Mouse (Mus musculus): ENCODE measurements at regions not wholly inside any gene's neighbourhood (a gene's known extent, or its start where the extent isn't known, plus 50 kb on each side); places are given as distances from the start of the nearest gene placed in this dataset.

GRCm38 (mm10) chr9:43387397-43387796, 76.7 kb downstream of the Trim29 start:
- Histone ChIP-seq H3K4me1 (ENCODE audit: control insufficient read depth, low read depth, low read length) (no peaks in the 10 kb centered on the region), H3K9ac (ENCODE audit: low read depth, low read length) (no peak overlapping the region), H3K27ac (ENCODE audit: low read length) (no peak overlapping the region), H3K36me3 (ENCODE audit: control insufficient read depth, insufficient read depth) (no peaks in the 10 kb centered on the region), H3K9me3 (replicated peaks; ENCODE audit: control insufficient read depth, low read length) (no peaks in the 10 kb centered on the region), H3K4me3 (ENCODE audit: low read depth, low read length) (no peak overlapping the region), H3K4me2 (ENCODE audit: low read depth, low read length) (no peak overlapping the region), H3K27me3 (ENCODE audit: control insufficient read depth, insufficient read depth, low read depth, low read length) (no peaks in the 10 kb centered on the region)
- no peak for ATAC-seq (ENCODE audit: low read depth)
- 38% methylated on average over 9 of the region's 9 CpGs for whole genome bisulfite sequencing (ENCODE audit: insufficient replicate concordance)

GRCm38 (mm10) chr9:43389491-43390083, 78.9 kb downstream of the Trim29 start:
- H3K27ac ChIP-seq (ENCODE audit: low read length) = no peak overlapping the region
- no peaks in the 10 kb centered on the region for H3K36me3 ChIP-seq (ENCODE audit: control insufficient read depth, insufficient read depth)
- H3K27me3 ChIP-seq (ENCODE audit: control insufficient read depth, insufficient read depth, low read depth, low read length) = no peaks in the 10 kb centered on the region
- no peak overlapping the region for H3K4me3 ChIP-seq (ENCODE audit: low read depth, low read length)
- H3K4me2 ChIP-seq (ENCODE audit: low read depth, low read length) = no peak overlapping the region
- 52% methylated on average over 9 of the region's 9 CpGs for WGBS (ENCODE audit: insufficient replicate concordance)
- no peaks in the 10 kb centered on the region for H3K4me1 ChIP-seq (ENCODE audit: control insufficient read depth, low read depth, low read length)
- H3K9ac ChIP-seq (ENCODE audit: low read depth, low read length) = no peak overlapping the region
- no peaks in the 10 kb centered on the region for H3K9me3 ChIP-seq (replicated peaks; ENCODE audit: control insufficient read depth, low read length)
- ATAC-seq (ENCODE audit: low read depth) = no peak

GRCm38 (mm10) chr9:43392467-43393064, 81.9 kb downstream of the Trim29 start:
- no peaks in the 10 kb centered on the region for H3K36me3 ChIP-seq (ENCODE audit: control insufficient read depth, insufficient read depth)
- H3K4me3 ChIP-seq (ENCODE audit: low read depth, low read length) = no peak overlapping the region
- no peak overlapping the region for H3K27ac ChIP-seq (ENCODE audit: low read length)
- no peak overlapping the region for H3K4me2 ChIP-seq (ENCODE audit: low read depth, low read length)
- no peak overlapping the region for H3K9ac ChIP-seq (ENCODE audit: low read depth, low read length)
- WGBS (ENCODE audit: insufficient replicate concordance) = 28% methylated on average over 6 of the region's 6 CpGs
- no peaks in the 10 kb centered on the region for H3K9me3 ChIP-seq (replicated peaks; ENCODE audit: control insufficient read depth, low read length)
- H3K4me1 ChIP-seq (ENCODE audit: control insufficient read depth, low read depth, low read length) = no peaks in the 10 kb centered on the region
- H3K27me3 ChIP-seq (ENCODE audit: control insufficient read depth, insufficient read depth, low read depth, low read length) = no peaks in the 10 kb centered on the region
- ATAC-seq (ENCODE audit: low read depth) = no peak

DNA sequence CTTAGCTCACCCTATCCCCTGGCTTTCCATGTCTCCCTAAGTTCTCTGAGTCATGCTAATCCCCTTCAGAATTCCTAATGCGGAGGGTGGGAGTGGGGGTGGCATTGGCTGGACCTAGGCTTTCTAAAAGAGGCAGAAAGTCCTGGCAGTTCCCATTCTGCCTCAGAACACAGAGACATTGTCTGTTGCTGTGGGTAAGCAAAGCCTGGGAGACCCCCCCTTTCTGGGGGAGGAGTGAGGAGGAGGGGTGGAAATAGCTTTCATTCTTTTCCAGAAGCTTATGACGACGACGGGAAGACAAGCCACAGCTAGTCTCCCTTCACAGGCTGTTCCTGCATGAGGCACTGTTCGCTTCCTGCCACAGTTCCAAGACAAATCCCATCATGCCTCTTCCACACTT, 83.6 kb downstream of the Trim29 start:
- H3K36me3 ChIP-seq (ENCODE audit: control insufficient read depth, insufficient read depth) = no peaks in the 10 kb centered on the region
- no peak overlapping the region for H3K27ac ChIP-seq (ENCODE audit: low read length)
- no peaks in the 10 kb centered on the region for H3K9me3 ChIP-seq (replicated peaks; ENCODE audit: control insufficient read depth, low read length)
- 44% methylated on average over 5 of the region's 5 CpGs for WGBS (ENCODE audit: insufficient replicate concordance)
- no peak overlapping the region for H3K9ac ChIP-seq (ENCODE audit: low read depth, low read length)
- H3K4me3 ChIP-seq (ENCODE audit: low read depth, low read length) = no peak overlapping the region
- no peaks in the 10 kb centered on the region for H3K4me1 ChIP-seq (ENCODE audit: control insufficient read depth, low read depth, low read length)
- no peaks in the 10 kb centered on the region for H3K27me3 ChIP-seq (ENCODE audit: control insufficient read depth, insufficient read depth, low read depth, low read length)
- ATAC-seq (ENCODE audit: low read depth) = no peak
- no peak overlapping the region for H3K4me2 ChIP-seq (ENCODE audit: low read depth, low read length)

DNA sequence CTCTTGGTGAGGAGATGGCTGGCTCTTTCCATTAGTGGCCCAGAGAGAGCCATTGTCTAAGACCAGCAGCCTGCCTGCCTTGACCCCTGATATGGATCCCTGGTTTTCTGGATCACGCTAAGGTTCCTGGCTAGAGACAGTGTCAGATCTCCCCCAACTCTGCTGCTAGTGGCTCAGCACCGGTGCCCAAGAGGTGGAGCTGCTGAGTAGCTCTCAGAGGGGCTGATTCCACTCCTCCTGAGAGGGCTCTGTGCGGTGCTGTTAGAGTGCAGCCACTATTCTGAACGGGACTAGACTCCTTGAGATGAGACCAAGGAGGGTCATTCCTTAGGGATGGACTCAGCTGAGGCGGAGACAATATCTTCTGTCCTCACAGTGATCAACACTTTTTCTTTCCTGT, 84.6 kb downstream of the Trim29 start:
- no peak overlapping the region for H3K27ac ChIP-seq (ENCODE audit: low read length)
- WGBS (ENCODE audit: insufficient replicate concordance) = 43% methylated on average over 5 of the region's 5 CpGs
- H3K27me3 ChIP-seq (ENCODE audit: control insufficient read depth, insufficient read depth, low read depth, low read length) = no peaks in the 10 kb centered on the region
- no peak overlapping the region for H3K9ac ChIP-seq (ENCODE audit: low read depth, low read length)
- H3K36me3 ChIP-seq (ENCODE audit: control insufficient read depth, insufficient read depth) = no peaks in the 10 kb centered on the region
- ATAC-seq (ENCODE audit: low read depth) = no peak
- no peak overlapping the region for H3K4me2 ChIP-seq (ENCODE audit: low read depth, low read length)
- no peak overlapping the region for H3K4me3 ChIP-seq (ENCODE audit: low read depth, low read length)
- no peaks in the 10 kb centered on the region for H3K4me1 ChIP-seq (ENCODE audit: control insufficient read depth, low read depth, low read length)
- no peaks in the 10 kb centered on the region for H3K9me3 ChIP-seq (replicated peaks; ENCODE audit: control insufficient read depth, low read length)

- H3K27me3 ChIP-seq (ENCODE audit: control insufficient read depth, insufficient read depth, low read depth, low read length) = no peaks in the 10 kb centered on the region
- no peak for ATAC-seq (ENCODE audit: low read depth)
- H3K4me1 ChIP-seq (ENCODE audit: control insufficient read depth, low read depth, low read length) = no peaks in the 10 kb centered on the region
- no peaks in the 10 kb centered on the region for H3K36me3 ChIP-seq (ENCODE audit: control insufficient read depth, insufficient read depth)
- no peak overlapping the region for H3K9ac ChIP-seq (ENCODE audit: low read depth, low read length)
- no peak overlapping the region for H3K27ac ChIP-seq (ENCODE audit: low read length)
- no peak overlapping the region for H3K4me2 ChIP-seq (ENCODE audit: low read depth, low read length)
- no peak overlapping the region for H3K4me3 ChIP-seq (ENCODE audit: low read depth, low read length)
- H3K9me3 ChIP-seq (replicated peaks; ENCODE audit: control insufficient read depth, low read length) = no peaks in the 10 kb centered on the region
Measured at GRCm38 (mm10) chr9:43396566-43396965, 85.9 kb downstream of the Trim29 start.

DNA sequence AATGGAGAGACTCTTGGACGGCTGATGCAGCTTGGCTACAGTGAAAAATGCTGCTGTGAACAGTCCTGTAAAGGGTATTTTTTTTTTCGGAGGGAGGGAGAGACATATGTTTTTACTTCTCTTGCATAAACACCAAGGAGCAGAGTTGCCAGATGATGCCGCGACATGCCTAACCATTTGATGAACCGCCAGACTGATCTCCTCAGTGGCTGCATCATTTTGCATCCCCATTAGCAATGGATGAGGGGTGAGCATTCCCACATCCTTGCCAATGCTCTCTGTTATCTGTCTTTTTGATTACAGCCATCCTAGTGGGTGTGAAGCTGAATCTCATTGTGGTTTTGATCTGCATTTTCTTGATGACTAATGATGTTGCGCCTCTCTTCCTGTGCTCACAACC, 97.8 kb downstream of the Trim29 start:
- no peak overlapping the region for H3K4me3 ChIP-seq (ENCODE audit: low read depth, low read length)
- 59% methylated on average over 6 of the region's 6 CpGs for WGBS (ENCODE audit: insufficient replicate concordance)
- H3K27me3 ChIP-seq (ENCODE audit: control insufficient read depth, insufficient read depth, low read depth, low read length) = no peaks in the 10 kb centered on the region
- H3K4me2 ChIP-seq (ENCODE audit: low read depth, low read length) = no peak overlapping the region
- H3K4me1 ChIP-seq (ENCODE audit: control insufficient read depth, low read depth, low read length) = no peaks in the 10 kb centered on the region
- H3K9ac ChIP-seq (ENCODE audit: low read depth, low read length) = no peak overlapping the region
- H3K36me3 ChIP-seq (ENCODE audit: control insufficient read depth, insufficient read depth) = no peaks in the 10 kb centered on the region
- H3K9me3 ChIP-seq (replicated peaks; ENCODE audit: control insufficient read depth, low read length) = no peaks in the 10 kb centered on the region
- no peak for ATAC-seq (ENCODE audit: low read depth)
- H3K27ac ChIP-seq (ENCODE audit: low read length) = no peak overlapping the region

GRCm38 (mm10) chr9:43412473-43412872, 101.8 kb downstream of the Trim29 start:
- H3K27me3 ChIP-seq (ENCODE audit: control insufficient read depth, insufficient read depth, low read depth, low read length) = no peaks in the 10 kb centered on the region
- H3K4me3 ChIP-seq (ENCODE audit: low read depth, low read length) = no peak overlapping the region
- WGBS (ENCODE audit: insufficient replicate concordance) = 53% methylated on average over 3 of the region's 3 CpGs
- no peaks in the 10 kb centered on the region for H3K9me3 ChIP-seq (replicated peaks; ENCODE audit: control insufficient read depth, low read length)
- no peak overlapping the region for H3K27ac ChIP-seq (ENCODE audit: low read length)
- H3K36me3 ChIP-seq (ENCODE audit: control insufficient read depth, insufficient read depth) = no peaks in the 10 kb centered on the region
- H3K4me2 ChIP-seq (ENCODE audit: low read depth, low read length) = no peak overlapping the region
- no peak for ATAC-seq (ENCODE audit: low read depth)
- no peak overlapping the region for H3K9ac ChIP-seq (ENCODE audit: low read depth, low read length)
- no peaks in the 10 kb centered on the region for H3K4me1 ChIP-seq (ENCODE audit: control insufficient read depth, low read depth, low read length)

GRCm38 (mm10) chr9:43419993-43420715, 109.5 kb downstream of the Trim29 start:
- Histone ChIP-seq H3K9me3 (replicated peaks; ENCODE audit: control insufficient read depth, low read length) (no peaks in the 10 kb centered on the region), H3K36me3 (ENCODE audit: control insufficient read depth, insufficient read depth) (no peaks in the 10 kb centered on the region), H3K9ac (ENCODE audit: low read depth, low read length) (no peak overlapping the region), H3K27me3 (ENCODE audit: control insufficient read depth, insufficient read depth, low read depth, low read length) (peaks cover 4% of the 10 kb centered on the region), H3K4me2 (ENCODE audit: low read depth, low read length) (no peak overlapping the region), H3K4me1 (ENCODE audit: control insufficient read depth, low read depth, low read length) (no peaks in the 10 kb centered on the region), H3K4me3 (ENCODE audit: low read depth, low read length) (no peak overlapping the region), H3K27ac (ENCODE audit: low read length) (no peak overlapping the region)
- WGBS (ENCODE audit: insufficient replicate concordance) = 26% methylated on average over 17 of the region's 17 CpGs
- no peak for ATAC-seq (ENCODE audit: low read depth)

Data from liver, embryonic 16.5 days (tissue).